Mouse (Mus musculus) testis, adult 2 months (tissue): ENCODE results near the gene Odf3b.

Experiments
- CTCF ChIP-seq: fragments of 200-500 bp; IDR thresholded peaks from 2 replicates; pipeline ENCODE4 v1.5.1; 2012; ENCODE audit warnings: low read depth, mild to moderate bottlenecking, inconsistent platforms, low read length, moderate library complexity; ENCODE audit not compliant: control insufficient read depth, insufficient read depth, insufficient replicate concordance
- POLR2A ChIP-seq: fragments of 200-500 bp; IDR thresholded peaks from 2 replicates; pipeline ENCODE4 v1.6.1; 2012; ENCODE audit warnings: low read depth, mild to moderate bottlenecking, inconsistent platforms, low read length, moderate library complexity; ENCODE audit not compliant: control insufficient read depth

DNA sequence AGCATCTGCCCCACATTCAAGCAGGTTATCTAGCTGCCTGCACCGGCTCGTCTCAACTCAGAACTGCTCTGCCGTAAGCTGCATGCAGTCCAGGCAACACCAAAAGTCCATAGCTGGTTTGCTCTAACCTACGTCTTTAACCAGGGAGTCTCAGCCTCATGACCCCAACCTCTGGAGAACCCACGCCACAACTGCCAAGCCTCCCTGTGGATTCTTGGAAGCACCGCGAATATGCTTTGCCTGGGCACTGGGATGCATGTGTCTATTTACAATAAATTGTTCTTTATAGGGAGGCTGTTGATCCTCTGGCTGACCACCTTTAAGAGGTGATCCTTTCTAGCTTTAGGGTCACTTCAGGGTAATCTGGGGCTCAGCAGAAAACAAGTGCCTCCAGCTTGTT lies 6.5 kb downstream of the Odf3b start:
- TF ChIP-seq POLR2A (no peak), CTCF (no peak)
